Mouse (Mus musculus): ENCODE data around the gene Slc8a1.

DNA sequence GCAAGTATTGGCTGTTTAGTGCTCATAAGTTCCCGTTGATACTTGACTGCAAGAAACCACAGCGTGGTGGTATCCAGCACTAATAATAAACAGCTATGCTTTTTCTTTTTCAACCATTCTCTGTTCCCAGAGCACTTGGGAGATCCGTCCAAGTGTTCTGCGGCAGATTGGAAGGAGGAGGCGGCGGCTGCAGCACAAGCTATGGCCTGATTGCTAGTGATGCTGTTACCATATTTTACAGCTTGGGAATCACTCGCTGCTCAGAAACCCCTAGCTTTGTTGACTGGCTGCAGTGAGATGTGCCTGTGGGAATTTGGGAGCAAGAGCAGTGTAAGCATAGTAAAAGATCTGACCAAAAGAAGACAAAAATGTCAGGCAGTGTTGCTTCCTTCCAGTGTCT lies 310.9 kb downstream of the Slc8a1 start:
- no peak for TF ChIP-seq CTCF (IDR thresholded peaks at IDR 0.05; ENCODE audit: low read depth)
- TF ChIP-seq EP300 (IDR thresholded peaks at IDR 0.05; ENCODE audit: low read depth): no peak

All from liver, postnatal 0 days (tissue).